Mouse (Mus musculus): ENCODE results near the gene Gm10340.
A peak's percentile ranks its signal among the peaks of the same experiment; 100 is the strongest.
"Not testable (repeated sequence)": the region's sequence is repeated elsewhere in the genome, so short reads cannot be mapped to it uniquely, and the experiment has no call there.

Gm10340 gene

GRCm38 (mm10) chr14:3133697-3134096 lies at the start of gene Gm10340:
Gene Gm10340, plus strand, starts transcription at chr14:3133997.
- DNase-seq (ENCODE audit: low read depth, low spot score), result not testable (repeated sequence)

- peak; percentile 0 for DNase-seq (ENCODE audit: low read depth, low spot score)
These were observed 17.7 kb upstream of the Gm10340 start for GRCm38 (mm10) chr14:3116051-3116450.

- DNase-seq (ENCODE audit: low read depth, low spot score), result not testable (repeated sequence)
These were observed 54.2 kb downstream of the Gm10340 start, which contains the start of gene Gm5795 for GRCm38 (mm10) chr14:3187955-3188354. Gene Gm5795, plus strand, starts transcription at chr14:3188255.

Data from WW6 (cell line).